Mouse (Mus musculus): ENCODE results near the gene Gm29427. TPM values are rescaled to one million over a fixed set of nuclear protein-coding genes. Genes with fewer than 3 reads are reported as not detected.
A peak's percentile ranks its signal among the peaks of the same experiment; 100 is the strongest.

Gene Gm29427
- total RNA-seq, 4 experiments from 2014 or later = 0.29 TPM; not detected in 3

DNA sequence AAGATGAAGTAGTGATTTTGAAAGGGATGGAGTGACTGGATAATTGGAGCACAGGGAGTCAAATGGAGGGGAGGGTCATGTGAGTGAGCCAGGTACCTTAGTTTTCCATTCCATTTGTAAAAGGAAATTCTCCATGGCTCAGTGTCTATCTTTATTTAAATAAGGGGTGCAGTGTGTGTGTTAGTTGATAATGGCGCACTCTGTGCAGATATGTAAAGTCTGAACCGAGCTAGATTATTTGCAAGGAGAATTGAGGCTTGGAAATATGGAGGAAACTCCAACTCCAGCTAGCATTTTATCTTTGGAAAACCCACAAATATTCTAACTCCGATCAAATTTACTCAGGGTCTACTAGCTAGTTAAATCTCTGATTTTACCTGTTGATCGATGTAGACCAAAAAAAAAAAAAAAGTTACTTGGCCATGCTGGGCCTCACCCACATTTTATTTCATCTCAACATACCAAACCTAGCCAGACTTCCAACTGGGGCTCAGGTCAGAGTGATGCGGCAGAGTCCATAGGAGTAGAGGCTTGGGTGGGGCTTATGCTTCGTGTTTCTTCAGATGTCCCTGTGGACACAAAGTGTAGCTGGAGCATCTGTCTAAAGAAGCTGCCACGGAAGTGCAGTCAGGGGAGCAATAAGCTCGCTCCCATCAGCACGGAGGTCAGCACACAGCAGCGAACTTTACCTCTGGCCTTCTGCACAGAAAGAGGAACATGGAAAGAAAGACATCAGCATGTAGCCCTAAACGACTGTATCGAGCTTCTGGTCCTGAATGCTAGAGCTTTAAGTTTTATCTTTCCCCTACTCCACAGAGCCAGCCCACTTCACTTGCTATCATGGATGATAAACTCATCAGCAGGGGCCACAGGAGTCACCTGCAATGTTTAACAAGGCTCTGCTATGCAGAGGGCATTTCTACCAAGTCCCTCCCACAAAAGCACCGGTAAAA, 17.4 kb upstream of the Gm29427 start:
- no peak for DNase-seq (ENCODE audit: low spot score in 2 of 2)

DNA sequence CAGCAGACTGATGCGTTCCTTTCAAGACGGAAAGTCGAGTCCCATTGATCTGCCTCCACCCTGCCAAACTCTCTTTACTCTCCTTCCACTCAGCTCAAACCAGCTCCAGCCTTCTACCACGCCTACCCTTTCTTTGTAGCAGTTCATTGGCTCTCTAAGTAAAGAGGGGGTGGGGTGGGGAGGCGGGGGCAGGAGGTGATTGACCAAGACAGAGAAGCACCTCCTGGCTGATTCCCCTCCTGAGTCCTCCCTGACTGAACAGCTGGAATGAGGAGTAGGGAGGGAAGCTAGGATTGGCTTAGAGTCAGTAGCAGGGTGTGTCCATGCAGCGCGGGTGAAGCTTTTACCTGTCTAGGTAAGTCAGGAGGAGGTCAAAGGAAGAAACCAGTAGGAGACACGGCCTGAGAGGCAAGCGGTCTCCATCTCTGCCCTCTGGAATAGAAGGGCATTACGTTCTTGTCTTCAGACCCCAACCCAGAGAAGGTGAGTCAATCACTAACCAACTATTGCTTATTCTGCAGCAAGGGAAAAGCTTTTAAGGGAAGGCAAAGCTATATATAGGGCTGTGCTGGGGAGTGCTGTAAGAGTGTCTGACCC, 16.2 kb upstream of the Gm29427 start, which contains the start of gene AA986860:
Gene AA986860 (plus strand): TSS at position 236 of the 597 bp plus-strand sequence.
- no peak for DNase-seq (ENCODE audit: low spot score in 2 of 2)

DNA sequence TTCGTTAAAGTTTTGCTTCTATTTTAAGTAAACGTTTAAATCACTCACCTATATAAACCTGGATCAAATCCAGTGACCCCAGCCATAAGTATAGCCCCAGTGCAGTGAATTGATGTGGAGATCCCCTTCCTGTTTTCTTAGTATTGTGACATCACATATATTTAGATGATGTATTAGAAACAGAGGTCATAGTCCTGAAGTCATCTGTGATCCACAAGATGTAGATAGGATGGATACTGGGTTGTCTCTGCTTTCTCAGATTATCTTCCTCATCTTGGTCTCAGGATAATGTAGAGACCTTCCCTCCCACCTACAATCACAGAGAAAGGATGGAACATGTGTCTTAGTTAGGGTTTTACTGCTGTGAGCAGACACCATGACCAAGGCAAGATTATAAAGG, 13.6 kb upstream of the Gm29427 start, which contains the start of gene Pfkfb2:
Gene Pfkfb2 (minus strand): TSS at position 101 of the 400 bp plus-strand sequence.
- DNase-seq (ENCODE audit: low spot score in 2 of 2) = no peak

DNA sequence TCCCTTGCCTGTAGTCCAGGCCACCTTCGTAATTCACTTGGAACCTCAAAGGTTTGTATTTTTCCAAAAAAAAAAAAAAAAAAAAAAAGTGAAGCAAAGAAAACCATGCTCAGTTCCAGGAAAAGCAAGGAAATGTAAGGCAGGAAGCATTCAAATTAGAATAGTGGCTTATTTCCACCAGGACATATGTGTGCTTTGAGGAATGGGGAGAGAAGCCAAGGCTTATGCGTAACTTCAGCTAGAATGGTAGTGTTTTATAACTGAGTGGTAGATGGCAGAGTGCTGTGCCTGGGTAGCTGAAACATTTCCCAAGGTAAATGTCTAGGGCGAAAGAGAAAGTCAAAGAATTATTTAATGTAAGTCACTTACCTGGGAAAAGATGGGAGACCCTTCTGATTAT, 13.1 kb upstream of the Gm29427 start:
- no peak for DNase-seq (ENCODE audit: low spot score in 2 of 2)

DNA sequence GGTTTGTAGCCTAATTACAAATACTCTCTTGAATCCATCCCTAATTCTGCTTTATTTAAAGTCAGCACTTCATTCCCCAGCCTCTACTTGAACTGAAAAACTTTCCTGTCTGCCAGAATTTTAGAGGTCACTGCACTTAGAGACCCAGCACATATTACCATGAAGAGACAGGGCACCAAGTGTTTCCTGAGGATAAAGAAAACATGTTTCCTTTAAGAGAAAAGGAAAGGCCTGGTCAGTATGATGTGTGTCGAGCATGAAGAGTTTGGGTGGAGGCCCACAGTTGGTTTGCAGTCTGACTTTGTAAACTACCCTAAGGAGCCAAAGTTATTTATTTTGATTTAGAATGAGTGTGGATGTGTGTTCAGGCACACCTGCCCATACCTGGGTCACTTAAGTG, 12.5 kb upstream of the Gm29427 start:
- DNase-seq (ENCODE audit: low spot score in 2 of 2) = no peak

DNA sequence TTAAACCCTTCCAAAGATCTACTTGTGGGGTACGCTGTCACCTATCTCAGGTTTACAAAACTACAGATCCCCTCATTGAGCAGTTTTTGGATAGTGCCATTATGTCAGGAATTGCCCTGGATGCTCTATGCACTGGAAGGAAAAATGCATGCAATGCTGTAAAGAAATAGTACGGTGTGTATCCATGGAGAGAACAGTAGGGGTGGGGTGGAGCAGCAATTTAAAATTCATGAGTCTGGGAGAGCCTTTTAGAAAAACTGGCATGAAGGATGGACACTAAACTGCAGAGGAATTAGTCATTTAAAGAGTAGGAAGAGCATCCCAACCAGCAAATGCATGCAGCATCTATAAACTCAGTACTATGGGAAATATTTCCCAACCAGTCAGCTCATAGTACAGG, 10.8 kb upstream of the Gm29427 start:
- no peak for DNase-seq (ENCODE audit: low spot score in 2 of 2)

DNA sequence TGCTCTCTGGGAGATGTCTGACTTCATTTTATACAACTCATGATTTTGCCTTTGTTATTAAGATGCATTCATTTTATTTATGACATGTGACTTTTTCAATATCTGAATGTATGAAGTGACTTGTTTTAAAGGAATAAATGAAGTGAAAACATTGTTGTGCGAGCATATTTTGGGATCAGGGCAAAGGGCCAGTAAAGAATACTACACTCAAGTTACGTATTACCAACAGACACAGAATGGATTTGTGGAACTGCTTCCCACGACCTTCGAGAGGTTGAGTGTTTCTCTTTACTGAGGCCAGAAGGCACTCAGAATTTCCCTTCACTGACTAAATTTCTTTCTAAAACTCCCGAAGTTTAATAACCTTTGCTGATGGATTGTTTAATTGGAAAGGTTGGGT, 8.6 kb upstream of the Gm29427 start:
- no peak for DNase-seq (ENCODE audit: low spot score in 2 of 2)

DNA sequence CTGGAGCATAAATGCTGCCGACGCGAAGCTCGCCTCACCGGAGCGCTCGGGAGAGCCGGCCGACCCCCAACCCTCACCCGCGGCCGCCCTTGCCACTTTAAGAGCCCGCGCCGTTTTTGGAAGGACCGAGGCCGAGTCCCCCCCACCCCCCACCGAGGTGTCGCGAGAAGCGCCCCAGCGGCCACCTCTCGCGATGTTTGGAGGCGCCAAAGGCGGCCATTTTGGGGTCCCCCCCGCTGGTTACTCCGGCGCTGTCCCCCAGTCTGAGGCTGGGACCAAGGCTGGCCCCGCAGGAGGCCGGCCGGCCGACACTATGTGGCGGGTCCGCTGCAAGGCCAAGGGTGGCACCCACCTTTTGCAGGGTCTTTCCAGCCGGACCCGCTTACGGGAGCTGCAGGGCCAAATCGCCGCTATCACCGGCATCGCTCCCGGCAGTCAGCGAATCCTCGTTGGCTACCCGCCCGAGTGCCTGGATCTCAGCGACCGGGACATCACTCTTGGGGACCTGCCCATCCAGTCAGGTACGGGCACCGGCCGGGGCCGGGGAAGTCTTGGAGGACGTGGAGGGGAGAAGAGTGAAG, 1.8 kb upstream of the Gm29427 start, which contains the start of gene Yod1:
Gene Yod1 (plus strand): TSS at position 37 of the 581 bp plus-strand sequence.
- peak; percentile 73 to 82 for DNase-seq (ENCODE audit: low spot score in 2 of 2)

DNA sequence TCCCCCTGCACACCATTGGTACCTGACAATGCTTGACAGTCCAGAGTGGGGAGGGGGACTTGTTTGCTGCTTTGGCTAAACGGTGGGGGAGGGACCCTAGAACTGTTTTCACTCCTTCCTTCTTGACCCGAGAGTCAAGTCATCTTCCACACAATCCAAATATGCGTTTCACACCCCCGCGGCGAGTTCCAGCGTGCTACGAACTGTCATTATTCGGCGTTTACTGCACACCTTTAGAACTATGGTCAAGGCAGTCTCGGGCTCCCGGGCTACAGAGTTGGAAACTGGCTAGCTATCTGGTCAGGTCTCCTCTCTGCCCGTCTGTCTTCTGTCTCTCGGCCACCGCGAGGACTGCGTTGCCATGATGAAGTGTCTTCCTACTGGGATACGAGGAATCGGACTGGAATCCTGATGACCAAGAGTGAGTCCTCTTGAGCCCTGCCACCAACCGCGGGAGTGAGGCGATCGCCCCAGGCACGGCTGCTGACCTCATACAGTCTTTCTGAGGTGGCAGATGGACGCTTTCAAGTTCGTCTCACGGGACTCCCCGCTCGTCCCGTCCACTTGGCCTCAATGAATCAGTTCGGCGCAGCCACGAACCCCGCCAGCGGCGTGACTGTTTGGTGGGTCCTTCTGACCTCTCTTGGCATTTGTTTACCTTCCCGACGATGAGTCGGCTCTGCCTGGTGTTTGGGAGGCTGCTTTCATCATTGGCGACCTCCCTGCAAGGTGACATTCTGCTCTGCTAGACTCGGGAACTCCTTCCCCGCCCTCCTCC, 1.1 kb upstream of the Gm29427 start:
- peak in 1 of 2 experiments; percentile 35 for DNase-seq (ENCODE audit: low spot score in 2 of 2)

DNA sequence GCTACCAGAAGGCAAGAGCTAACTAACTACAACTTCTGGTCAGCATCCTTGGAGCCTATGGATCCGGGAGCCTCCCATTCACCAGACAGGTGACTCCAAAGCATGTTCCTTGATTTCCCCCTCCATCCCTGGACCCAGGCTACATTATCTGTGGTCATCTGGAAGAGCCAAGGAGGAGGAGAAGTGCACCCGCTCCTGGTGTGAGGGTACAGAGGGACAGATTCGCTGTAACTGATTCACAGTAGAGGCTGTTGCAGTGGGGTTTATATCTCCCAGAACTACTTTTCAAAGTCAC, 566 bp upstream of the Gm29427 start:
- DNase-seq (ENCODE audit: low spot score in 2 of 2) = no peak

DNA sequence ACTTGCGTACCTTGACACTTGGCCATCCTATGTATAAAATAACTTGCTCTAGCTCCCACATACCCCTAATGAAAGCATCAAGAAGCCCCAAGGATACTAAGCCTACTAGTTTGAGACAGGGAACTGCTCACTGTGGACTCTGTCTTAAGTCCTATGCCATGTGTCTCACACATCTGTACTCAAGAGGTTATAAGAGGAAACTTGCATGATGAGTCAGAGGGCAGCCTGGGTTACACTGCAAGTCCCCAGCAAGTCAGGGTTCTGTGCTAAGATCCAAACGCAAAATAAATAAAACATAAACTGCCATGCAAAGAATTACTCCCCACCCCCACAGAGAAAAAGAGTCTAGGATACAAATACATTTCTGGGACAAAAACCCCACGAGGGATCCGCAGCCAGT, 1.6 kb downstream of the Gm29427 start:
- no peak for DNase-seq (ENCODE audit: low spot score in 2 of 2)

DNA sequence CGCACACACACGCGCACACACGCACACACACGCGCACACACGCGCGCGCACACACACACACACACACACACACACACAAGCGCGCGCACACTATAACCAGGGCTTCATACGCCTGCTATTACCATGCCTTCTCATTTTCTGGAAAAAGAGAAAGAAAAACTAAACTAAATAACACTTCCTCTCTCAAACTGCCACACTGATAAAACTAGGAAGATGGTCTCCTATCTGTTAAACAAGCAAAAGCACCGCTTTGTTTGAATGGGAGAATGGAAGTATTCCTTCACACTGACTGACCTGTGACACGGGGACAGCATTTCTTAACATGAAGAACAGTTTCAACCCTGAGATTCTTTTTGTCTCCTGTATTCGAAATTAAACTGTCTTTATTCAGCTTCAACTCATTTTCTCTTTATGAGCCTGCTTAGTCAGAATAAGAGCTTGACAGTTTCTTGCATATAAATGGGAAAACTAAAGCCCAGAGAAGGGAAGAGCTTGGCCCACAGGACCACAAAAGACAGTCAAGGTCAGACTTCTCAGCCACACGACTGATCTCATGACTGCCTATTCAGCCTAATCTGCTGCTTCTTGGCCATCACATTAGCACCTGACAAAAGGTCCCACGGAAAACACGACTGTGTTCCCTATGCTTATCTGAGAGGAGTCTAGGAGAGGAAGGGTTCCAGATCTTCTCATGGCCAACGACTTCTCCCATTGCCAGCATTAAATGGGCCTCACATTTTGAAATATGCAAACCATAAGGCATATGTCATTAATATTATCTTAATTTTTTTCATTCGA, 5.1 kb downstream of the Gm29427 start:
- no peak for DNase-seq (ENCODE audit: low spot score in 2 of 2)

DNA sequence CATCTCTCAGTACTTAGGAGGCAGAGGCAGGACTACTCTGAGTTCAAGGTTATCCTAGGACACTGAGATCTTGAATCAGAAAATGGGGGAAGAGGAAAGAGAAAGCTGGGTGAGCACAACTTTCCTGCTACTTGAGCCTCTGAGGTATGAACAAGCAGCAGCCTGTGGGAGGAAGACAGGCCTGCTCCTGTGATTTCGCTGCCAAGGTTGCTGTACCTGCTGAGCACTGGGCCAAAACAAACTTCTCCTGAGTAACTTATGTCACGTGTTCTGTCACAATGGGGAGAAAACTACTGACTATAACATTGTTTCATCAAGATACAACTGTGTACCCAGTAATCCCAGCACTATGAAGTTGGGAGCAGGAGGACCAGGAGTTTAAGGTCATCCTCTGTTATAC, 12.0 kb downstream of the Gm29427 start:
- DNase-seq (ENCODE audit: low spot score in 2 of 2) = no peak

DNA sequence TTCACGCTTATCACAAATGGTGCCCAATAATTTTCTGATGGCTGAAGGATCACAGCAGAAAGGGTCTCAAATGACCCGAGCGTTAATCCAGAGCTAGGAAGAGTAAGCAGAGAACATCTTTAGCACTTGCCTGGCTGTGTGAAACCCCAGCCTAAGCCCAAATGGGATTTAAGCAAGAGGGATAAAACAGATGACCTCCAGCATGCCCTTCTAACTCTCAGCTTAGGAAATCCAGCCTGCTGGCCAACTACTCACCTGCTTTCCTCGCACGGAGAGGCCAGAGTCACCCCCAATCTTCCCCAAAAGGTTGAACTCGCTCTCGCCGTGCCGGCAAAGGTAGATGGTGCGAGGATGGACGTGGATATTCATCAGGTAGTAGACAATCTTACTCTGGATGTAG, 13.6 kb downstream of the Gm29427 start:
- no peak for DNase-seq (ENCODE audit: low spot score in 2 of 2)

DNA sequence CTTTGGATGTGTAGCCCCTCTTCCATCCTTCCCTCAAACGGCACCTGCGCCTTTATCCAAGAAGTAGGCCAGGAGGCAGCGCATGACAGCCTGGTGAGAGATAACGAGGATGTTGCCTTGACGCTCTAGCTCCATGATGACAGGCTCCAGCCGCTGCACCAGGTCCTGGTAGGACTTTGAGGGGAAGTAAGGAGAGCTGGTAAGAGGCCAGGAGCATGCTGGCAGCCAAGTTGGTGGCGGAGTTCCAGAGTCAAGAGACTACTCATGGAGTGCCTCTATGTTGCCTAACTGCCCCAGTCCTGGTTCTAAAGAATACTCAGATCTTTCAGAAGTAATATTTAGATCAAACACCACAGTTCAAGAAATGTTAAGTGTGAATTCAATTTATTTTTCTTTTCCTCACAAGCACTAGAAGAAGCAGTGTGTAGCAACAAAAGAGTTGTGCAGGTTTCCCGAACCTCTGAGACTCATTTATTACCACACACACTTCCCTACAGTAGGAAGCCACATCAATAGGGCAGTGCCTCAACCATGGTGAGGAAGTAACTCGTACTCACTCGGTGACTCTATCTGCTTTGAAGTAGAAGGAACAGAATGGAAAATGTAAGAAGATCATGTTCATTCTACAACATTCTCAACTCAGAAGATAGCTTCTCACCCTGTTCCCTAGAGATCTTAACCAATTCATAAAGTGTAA, 15.5 kb downstream of the Gm29427 start:
- DNase-seq (ENCODE audit: low spot score in 2 of 2) = peak in 1 of 2 experiments; percentile 46

DNA sequence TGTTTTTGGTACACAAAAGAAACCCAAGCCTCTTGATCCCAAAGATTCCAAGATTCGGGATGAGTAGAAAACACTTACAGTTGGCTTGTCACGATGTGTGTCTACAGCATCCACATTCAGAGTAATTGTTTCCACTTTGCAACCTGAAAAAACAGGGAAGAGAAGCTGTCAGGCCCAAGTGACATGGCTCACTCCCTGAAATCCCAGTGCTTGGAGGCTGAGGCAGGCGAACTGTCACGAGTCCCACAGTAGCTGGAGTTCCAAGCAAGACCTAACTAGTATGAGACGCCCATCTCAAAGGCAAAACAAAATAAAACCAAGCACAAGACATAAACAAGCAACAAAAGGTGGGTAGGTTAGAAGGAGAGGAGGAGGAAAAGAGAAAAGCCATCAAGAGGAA, 17.0 kb downstream of the Gm29427 start:
- no peak for DNase-seq (ENCODE audit: low spot score in 2 of 2)

DNA sequence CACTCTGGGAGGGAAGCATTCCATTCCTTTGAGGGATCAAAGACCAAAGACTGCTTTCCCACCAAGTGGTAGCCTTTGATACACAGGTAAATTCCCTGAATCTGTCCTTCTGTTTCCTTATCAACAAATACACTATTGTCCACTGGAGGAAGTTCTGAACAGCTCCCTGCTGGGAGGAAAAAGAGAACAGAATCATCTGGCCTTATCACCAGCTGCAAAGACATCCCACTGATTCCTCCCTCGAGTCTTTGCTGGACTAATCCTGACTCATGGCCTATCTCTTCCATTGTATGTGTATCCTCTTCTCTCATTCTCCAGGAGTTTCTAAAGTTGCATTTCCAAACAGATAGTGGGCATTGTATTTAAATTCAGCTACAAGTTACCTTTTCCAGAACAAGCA, 31.7 kb downstream of the Gm29427 start:
- DNase-seq (ENCODE audit: low spot score in 2 of 2) = no peak

DNA sequence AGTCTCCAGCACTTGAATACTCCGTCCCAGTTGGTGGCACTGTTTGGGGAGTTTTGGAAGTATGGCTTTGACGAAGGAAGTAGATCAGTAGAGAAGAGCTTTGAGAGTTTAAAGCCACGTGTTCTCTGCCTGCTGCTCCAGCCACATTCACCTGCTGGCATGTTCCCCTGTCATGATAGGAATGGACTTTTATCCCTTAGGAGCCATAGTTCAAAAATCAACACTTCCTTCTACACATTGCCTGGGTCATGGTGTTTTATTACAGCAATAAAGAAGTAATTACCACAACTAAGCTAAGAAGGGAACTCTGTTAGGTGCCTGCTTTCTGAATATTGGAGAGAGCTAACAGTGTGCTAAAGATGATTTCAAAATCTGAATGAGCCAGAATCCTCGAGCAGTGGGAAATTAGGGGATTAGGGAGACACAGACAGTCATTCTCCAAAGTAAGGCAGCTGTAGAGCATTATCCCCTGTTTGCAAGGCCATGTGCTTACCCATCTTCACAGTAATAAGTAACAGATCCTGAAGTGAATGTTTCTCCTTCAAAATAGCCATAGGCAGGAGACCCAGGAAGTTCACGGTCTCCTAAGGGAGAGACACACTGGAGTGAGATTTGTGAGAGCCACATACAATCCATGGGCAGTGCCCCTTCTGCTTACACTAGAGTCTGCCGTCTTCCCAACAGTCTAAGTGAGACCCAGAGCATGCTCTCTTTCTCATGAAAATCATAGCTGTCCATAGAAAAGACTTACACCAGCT, 33.8 kb downstream of the Gm29427 start:
- DNase-seq (ENCODE audit: low spot score in 2 of 2) = no peak

DNA sequence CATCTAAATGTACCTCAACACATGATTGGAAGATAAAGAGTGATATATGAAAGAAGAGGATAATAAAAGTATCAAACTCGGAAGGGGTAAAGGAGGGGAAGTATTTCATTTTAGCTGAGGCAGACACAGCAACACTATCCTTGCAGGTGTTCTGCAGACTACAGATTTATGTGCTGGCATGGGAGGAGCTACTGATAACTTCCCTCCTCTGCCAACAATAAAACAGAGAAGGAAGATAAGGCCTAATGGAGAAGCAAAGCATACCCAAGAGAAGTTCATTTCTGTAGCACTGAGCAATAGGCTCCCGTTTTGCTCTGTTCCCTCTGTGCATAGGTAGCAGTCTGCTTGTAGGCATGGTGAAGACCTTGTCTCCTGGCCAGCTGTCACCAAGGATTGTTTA, 34.5 kb downstream of the Gm29427 start:
- DNase-seq (ENCODE audit: low spot score in 2 of 2) = no peak
